Mouse (Mus musculus) liver, adult 2 months (tissue): ENCODE data around the gene Espn.

Experiments
- CTCF ChIP-seq: fragments of 200-500 bp; IDR thresholded peaks from 2 replicates; pipeline ENCODE4 v1.5.1; 2011; ENCODE audit warnings: low read depth, low read length, control low read depth
- POLR2A ChIP-seq: fragments of 200-500 bp; IDR thresholded peaks from 2 replicates; pipeline ENCODE4 v1.6.1; 2011; ENCODE audit warnings: low read length, control low read depth; ENCODE audit not compliant: insufficient read depth; ENCODE audit errors: extremely low read depth

GRCm38 (mm10) chr4:152126026-152126920 is 25.9 kb downstream of the Espn start:
- TF ChIP-seq CTCF (no peak), POLR2A (no peak)
